Mouse (Mus musculus): ENCODE measurements around the gene Smox. TPM values are rescaled to one million over a fixed set of nuclear protein-coding genes. Genes with fewer than 3 reads are reported as not detected.

Gene Smox
- polyA plus RNA-seq (2015; fragmentation: Nextera tagmentation; extraction: Ambion mirVana) = 26.8 and 30.5 TPM in 2 replicates

DNA sequence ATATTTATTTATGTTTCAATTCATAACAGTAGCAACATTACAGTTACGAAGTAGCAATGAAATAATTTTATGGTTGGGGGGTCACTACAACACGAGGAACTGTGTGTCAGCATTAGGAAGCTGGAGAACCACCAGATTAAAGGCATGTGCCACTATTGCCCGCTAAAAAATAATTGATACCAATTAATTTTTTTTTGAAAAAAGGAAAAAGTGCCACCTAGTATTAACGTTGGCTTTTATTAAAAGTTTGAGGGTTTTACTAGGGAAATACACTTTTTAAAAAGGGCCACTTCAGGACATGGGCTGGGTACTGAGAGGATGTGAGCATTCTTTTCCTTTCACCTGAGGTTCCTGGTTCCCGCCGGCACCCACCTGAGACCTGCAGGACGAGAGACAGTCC is at the start of gene Smox:
Gene Smox, plus strand, starts transcription at position 301 of the 400 bp plus-strand sequence.
- WGBS = 22% methylated on average over 7 of the region's 7 CpGs
- no peak for ATAC-seq (replicated peaks; ENCODE audit: low FRiP score, low read depth)
- H3K36me3 ChIP-seq (ENCODE audit: insufficient read depth, low read length) = no peaks in the 10 kb centered on the region
- TF ChIP-seq CTCF (IDR thresholded peaks at IDR 0.05; ENCODE audit: low read depth) = no peak
- peaks cover 6% of the 10 kb centered on the region; the same call in 1 of the 2 replicates for H3K4me1 ChIP-seq (replicated peaks; ENCODE audit: insufficient read depth, low read length)
- no peaks in the 10 kb centered on the region for H3K9me3 ChIP-seq (replicated peaks; ENCODE audit: low read length)
- H3K27ac ChIP-seq = peak within 1 kb of the TSS; percentile 72
- H3K9ac ChIP-seq (ENCODE audit: low read depth, low read length) = peak within 1 kb of the TSS; percentile 84
- peak within 1 kb of the TSS; percentile 86 for H3K4me3 ChIP-seq (replicated peaks; ENCODE audit: low read depth, low read length)
- no peak for DNase-seq (ENCODE audit: low spot score)
- peak within 1 kb of the TSS; percentile 98 for H3K4me2 ChIP-seq (ENCODE audit: low read length)
- no peaks in the 10 kb centered on the region for H3K27me3 ChIP-seq (ENCODE audit: insufficient read depth, low read length)

DNA sequence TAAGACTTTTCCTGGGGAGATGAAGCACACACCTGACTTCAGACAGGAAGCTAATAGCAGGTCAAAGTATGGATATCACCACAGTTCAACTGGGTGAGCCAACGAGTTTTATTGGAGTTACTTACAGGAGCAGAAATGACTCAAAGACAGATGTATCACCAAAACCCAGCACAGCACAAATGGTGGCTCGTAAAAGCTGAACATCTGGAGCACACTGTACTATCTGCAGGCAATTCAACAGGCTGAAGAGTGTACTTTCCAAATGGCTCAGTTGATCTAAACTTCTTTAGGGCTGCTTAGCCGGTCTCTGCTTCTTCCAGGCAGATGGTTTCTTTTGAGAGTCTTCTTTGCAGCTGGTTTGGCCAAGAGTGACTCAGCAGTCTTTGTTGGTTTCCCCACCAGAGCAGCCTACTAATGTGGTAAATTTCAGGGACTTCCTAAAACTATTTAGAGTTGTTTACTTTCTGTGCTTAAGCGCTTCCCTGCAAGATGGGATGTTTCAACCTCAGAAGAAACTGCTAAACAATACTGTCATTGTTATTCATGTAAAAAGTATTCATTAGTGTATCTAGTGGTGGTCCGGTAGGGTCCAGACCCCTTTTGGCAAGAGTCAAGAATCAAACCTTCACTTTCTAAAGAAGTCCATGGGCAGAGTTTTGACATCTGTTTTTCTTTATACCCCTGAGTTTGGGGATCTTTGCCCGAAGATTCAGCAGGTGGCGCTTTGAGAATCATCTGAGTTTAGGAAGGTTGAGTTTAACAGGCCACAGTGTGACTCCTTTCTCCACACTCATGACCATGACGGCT is 48.0 kb upstream of the Smox start:
- Histone ChIP-seq H3K9me3 (replicated peaks; ENCODE audit: low read length) (no peaks in the 10 kb centered on the region), H3K4me1 (replicated peaks; ENCODE audit: insufficient read depth, low read length) (no peaks in the 10 kb centered on the region), H3K27me3 (ENCODE audit: insufficient read depth, low read length) (no peaks in the 10 kb centered on the region), H3K27ac (no peak overlapping the region), H3K36me3 (ENCODE audit: insufficient read depth, low read length) (no peaks in the 10 kb centered on the region), H3K4me2 (ENCODE audit: low read length) (no peak overlapping the region), H3K9ac (ENCODE audit: low read depth, low read length) (no peak overlapping the region), H3K4me3 (replicated peaks; ENCODE audit: low read depth, low read length) (no peak overlapping the region)
- 69% methylated on average over 8 of the region's 8 CpGs for WGBS
- DNase-seq (ENCODE audit: low spot score) (no peak), ATAC-seq (replicated peaks; ENCODE audit: low FRiP score, low read depth) (no peak)
- peak; percentile 35; the same call in 1 of the 2 replicates for TF ChIP-seq CTCF (IDR thresholded peaks at IDR 0.05; ENCODE audit: low read depth)

DNA sequence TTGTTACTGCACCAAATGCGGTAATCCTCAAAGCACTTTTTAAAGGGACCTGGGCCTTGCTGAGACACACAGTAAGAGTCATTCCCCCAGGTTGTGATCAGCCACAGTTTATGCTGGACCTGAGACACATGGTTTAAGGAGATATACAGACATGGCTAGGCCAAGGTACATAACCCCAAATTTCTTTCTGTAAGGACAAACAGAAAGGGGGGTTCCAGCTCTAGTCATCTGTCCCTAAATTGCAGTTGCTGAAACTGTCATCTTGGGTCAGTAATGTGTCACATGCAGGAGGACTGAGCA is 47.5 kb upstream of the Smox start:
- Histone ChIP-seq H3K4me2 (ENCODE audit: low read length) (no peak overlapping the region), H3K9me3 (replicated peaks; ENCODE audit: low read length) (no peaks in the 10 kb centered on the region), H3K4me1 (replicated peaks; ENCODE audit: insufficient read depth, low read length) (no peaks in the 10 kb centered on the region), H3K4me3 (replicated peaks; ENCODE audit: low read depth, low read length) (no peak overlapping the region), H3K27me3 (ENCODE audit: insufficient read depth, low read length) (no peaks in the 10 kb centered on the region), H3K27ac (no peak overlapping the region), H3K9ac (ENCODE audit: low read depth, low read length) (no peak overlapping the region), H3K36me3 (ENCODE audit: insufficient read depth, low read length) (no peaks in the 10 kb centered on the region)
- WGBS = 64% methylated on average over 1 of the region's 1 CpGs
- TF ChIP-seq CTCF (IDR thresholded peaks at IDR 0.05; ENCODE audit: low read depth) = no peak
- no peak for DNase-seq (ENCODE audit: low spot score)
- no peak for ATAC-seq (replicated peaks; ENCODE audit: low FRiP score, low read depth)

DNA sequence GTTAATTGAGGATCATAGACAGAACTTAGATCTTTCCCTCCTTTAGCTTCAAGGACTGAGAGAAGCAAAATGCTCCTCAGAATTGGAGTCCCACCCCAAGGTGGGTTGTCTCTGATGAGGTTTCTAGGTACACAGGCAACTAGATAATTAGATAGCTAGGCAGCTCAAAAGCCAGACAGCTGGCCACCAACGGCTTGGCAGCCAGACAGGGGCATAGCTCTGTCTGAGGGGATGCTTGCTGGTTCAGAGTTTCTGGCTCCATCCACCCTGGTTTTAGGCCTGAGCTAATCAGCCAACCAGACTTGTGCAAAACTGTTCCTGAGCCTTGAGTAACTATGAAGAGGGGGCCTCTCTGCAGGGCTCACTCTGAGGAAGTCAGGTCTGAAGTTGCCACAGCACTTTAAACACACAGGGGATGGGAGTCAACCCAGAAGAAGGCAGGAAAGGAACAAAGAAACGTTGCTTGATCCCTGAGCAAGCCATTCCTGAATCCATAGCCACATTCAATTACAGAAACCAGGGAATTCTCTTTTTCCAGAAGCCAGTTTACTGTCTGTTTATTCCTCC is 44.8 kb upstream of the Smox start:
- Histone ChIP-seq H3K36me3 (ENCODE audit: insufficient read depth, low read length) (no peaks in the 10 kb centered on the region), H3K27me3 (ENCODE audit: insufficient read depth, low read length) (no peaks in the 10 kb centered on the region), H3K4me1 (replicated peaks; ENCODE audit: insufficient read depth, low read length) (no peaks in the 10 kb centered on the region), H3K27ac (no peak overlapping the region), H3K4me3 (replicated peaks; ENCODE audit: low read depth, low read length) (no peak overlapping the region), H3K9me3 (replicated peaks; ENCODE audit: low read length) (no peaks in the 10 kb centered on the region), H3K9ac (ENCODE audit: low read depth, low read length) (no peak overlapping the region), H3K4me2 (ENCODE audit: low read length) (no peak overlapping the region)
- no peak for TF ChIP-seq CTCF (IDR thresholded peaks at IDR 0.05; ENCODE audit: low read depth)
- DNase-seq (ENCODE audit: low spot score) (no peak), ATAC-seq (replicated peaks; ENCODE audit: low FRiP score, low read depth) (no peak)
- 55% methylated on average over 2 of the region's 2 CpGs for WGBS

DNA sequence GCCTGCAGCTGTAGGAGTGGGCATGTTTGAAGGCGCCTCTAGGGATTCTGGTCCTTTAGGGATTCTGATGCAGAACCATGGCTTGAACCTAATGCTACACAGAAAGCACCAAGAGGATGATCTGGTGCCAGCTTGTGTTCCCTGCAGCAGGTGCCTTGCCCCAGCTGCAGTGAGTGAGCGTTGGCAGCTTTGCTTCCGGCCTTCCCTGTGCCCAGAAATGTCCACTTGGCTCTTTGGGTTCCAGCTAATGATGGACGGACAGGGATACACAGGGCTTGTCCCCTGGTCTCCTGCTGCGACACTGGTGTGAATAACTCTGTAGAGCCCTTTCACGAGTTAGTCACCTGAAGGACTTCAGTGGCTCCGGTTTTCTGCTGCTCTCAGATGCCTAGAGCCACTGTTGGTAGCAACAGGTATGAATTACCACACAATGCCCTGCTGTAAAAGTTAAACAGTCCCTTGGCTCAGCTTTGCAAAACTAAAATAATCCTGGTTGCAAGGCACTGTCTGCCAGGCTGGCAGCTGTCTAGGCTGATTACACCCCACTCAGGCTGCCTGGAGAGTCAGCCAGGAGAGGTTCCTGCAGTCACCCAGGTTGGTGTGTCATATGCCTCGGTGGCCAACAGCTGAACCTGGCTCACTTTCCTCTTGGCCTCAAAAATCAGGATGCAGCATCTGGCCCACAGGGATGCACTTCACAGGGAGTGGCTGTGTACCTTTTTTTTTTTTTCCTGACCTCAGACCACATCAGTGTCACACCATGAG is 43.5 kb upstream of the Smox start:
- no peak for ATAC-seq (replicated peaks; ENCODE audit: low FRiP score, low read depth)
- no peak overlapping the region for H3K4me2 ChIP-seq (ENCODE audit: low read length)
- TF ChIP-seq CTCF (IDR thresholded peaks at IDR 0.05; ENCODE audit: low read depth) = no peak

DNA sequence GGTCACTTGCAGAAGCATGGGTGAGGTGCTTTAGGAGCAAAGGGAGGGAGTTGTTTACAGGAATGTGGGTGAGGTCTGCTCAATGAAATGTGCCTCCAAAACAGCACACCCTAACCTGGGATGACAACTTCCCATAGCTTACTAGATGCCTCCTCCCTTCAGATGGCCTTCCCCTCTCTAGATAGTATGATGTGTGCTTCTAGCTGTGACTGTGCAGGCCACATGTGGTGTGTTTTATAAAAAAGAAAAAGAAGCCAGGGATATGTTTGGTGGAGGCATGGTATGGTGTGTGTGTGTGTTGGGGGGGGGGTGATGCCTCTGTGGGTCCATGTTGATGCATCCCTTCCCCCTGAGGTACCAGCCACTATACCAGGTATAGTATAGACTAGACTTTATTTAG is 42.9 kb upstream of the Smox start:
- DNase-seq (ENCODE audit: low spot score) (no peak), ATAC-seq (replicated peaks; ENCODE audit: low FRiP score, low read depth) (no peak)
- H3K4me3 ChIP-seq (replicated peaks; ENCODE audit: low read depth, low read length) = no peak overlapping the region
- no peak overlapping the region for H3K9ac ChIP-seq (ENCODE audit: low read depth, low read length)
- no peak overlapping the region for H3K27ac ChIP-seq
- H3K9me3 ChIP-seq (replicated peaks; ENCODE audit: low read length) = no peaks in the 10 kb centered on the region
- no peak overlapping the region for H3K4me2 ChIP-seq (ENCODE audit: low read length)
- TF ChIP-seq CTCF (IDR thresholded peaks at IDR 0.05; ENCODE audit: low read depth) = no peak
- 0 out of 2 replicates have a peak, but pooled peaks cover 4% of the 10 kb centered on the region for H3K4me1 ChIP-seq (replicated peaks; ENCODE audit: insufficient read depth, low read length)
- H3K27me3 ChIP-seq (ENCODE audit: insufficient read depth, low read length) = no peaks in the 10 kb centered on the region
- no peaks in the 10 kb centered on the region for H3K36me3 ChIP-seq (ENCODE audit: insufficient read depth, low read length)

More for the DNA sequence above, 43.5 kb upstream of the Smox start:
- Histone ChIP-seq H3K9me3 (replicated peaks; ENCODE audit: low read length) (no peaks in the 10 kb centered on the region), H3K4me3 (replicated peaks; ENCODE audit: low read depth, low read length) (no peak overlapping the region), H3K9ac (ENCODE audit: low read depth, low read length) (no peak overlapping the region), H3K36me3 (ENCODE audit: insufficient read depth, low read length) (no peaks in the 10 kb centered on the region), H3K27me3 (ENCODE audit: insufficient read depth, low read length) (no peaks in the 10 kb centered on the region), H3K27ac (no peak overlapping the region), H3K4me1 (replicated peaks; ENCODE audit: insufficient read depth, low read length) (0 out of 2 replicates have a peak, but pooled peaks cover 4% of the 10 kb centered on the region)
- WGBS = 79% methylated on average over 8 of the region's 8 CpGs
- DNase-seq (ENCODE audit: low spot score) = no peak

Data from kidney, postnatal 0 days (tissue).